7 mouse cellular contexts compared by ENCODE assay signal in genomic region chr14:16172261-16172660, GRCm38 (mm10).
"Had no signal": no experiment of that assay in that cellular context is flagged by ENCODE, and none has a peak within 500 bp of the region (broad histone marks: within the 10 kb centered on the region; RNA-seq: fewer than 3 reads in every experiment).

No protein-coding gene starts in this region.

- DNase-seq: kidney, adult 8-10 months; kidney, postnatal 4 days; liver; liver, embryonic 13.5 days; liver, postnatal 0 days; midbrain, embryonic 14.5 days; right cerebral cortex, postnatal 14 days had no signal
